Mouse (Mus musculus) kidney, embryonic 14.5 days (tissue): ENCODE results near the gene Ptch1. TPM values are rescaled to one million over a fixed set of nuclear protein-coding genes. Genes with fewer than 3 reads are reported as not detected.

ENCODE experiments used
- ATAC-seq: fragments of 200-750 bp; cut with Nextera tagmentation; 2 replicates; pipeline ENCODE4 v1.8.0; 2017; ENCODE audit warnings: moderate number of reproducible peaks, mild to moderate bottlenecking, moderate TSS enrichment, moderate library complexity; ENCODE audit not compliant: low FRiP score, low TSS enrichment
- H3K27ac ChIP-seq: fragments of 300-500 bp; sonication (generic); 2 replicates; pipeline ENCODE4 v1.5.1; 2014; ENCODE audit warnings: low read depth, mild to moderate bottlenecking, low read length, moderate library complexity, mixed read lengths
- H3K27me3 ChIP-seq: fragments of 300-500 bp; sonication (generic); 2 replicates; pipeline ENCODE4 v1.6.1; 2014; ENCODE audit warnings: mild to moderate bottlenecking, low read length; ENCODE audit not compliant: control insufficient read depth, insufficient read depth
- H3K36me3 ChIP-seq: fragments of 300-500 bp; sonication (generic); 2 replicates; pipeline ENCODE4 v1.6.1; 2014; ENCODE audit warnings: low read length, mixed read lengths; ENCODE audit not compliant: control insufficient read depth, insufficient read depth
- H3K4me1 ChIP-seq: fragments of 300-500 bp; sonication (generic); 2 replicates; pipeline ENCODE4 v1.6.1; 2014; ENCODE audit warnings: low read length, mixed read lengths; ENCODE audit not compliant: control insufficient read depth, insufficient read depth
- H3K4me2 ChIP-seq: fragments of 300-500 bp; sonication (generic); replicated peaks from 2 replicates; pipeline ENCODE4 v1.6.1; 2014; ENCODE audit warnings: low read depth, mild to moderate bottlenecking, low read length
- H3K4me3 ChIP-seq: fragments of 300-500 bp; sonication (generic); 2 replicates; pipeline ENCODE4 v1.5.1; 2014; ENCODE audit warnings: mild to moderate bottlenecking, low read length
- H3K9ac ChIP-seq: fragments of 300-500 bp; sonication (generic); 2 replicates; pipeline ENCODE4 v1.6.1; 2014; ENCODE audit warnings: low read depth, mild to moderate bottlenecking, low read length, moderate library complexity
- H3K9me3 ChIP-seq: fragments of 300-500 bp; sonication (generic); 2 replicates; pipeline ENCODE4 v1.6.1; 2016; ENCODE audit warnings: low read length; ENCODE audit not compliant: control insufficient read depth
- WGBS: fragments of 180-500 bp; shearing (Covaris S2); extraction: QIAGEN DNeasy Blood & Tissue Kit; methylation state at CpG from one replicate; pipeline ENCODE4 v1.1.7; 2014; 5-methylcytosine and 5-hydroxymethylcytosine counted together
- polyA plus RNA-seq: library from polyadenylated mRNA; unstranded; fragments of >200 nt; fragmentation: Nextera tagmentation; extraction: Ambion mirVana; gene quantifications from 2 replicates; pipeline ENCODE4 v1.2.1, GENCODE M21; 2014

The Ptch1 gene
- polyA plus RNA-seq, 1 experiment from 2014 or later: 28.2 TPM

- Histone ChIP-seq H3K27ac (peak overlapping the region; percentile 57), H3K36me3 (no peaks in the 10 kb centered on the region), H3K9ac (peak overlapping the region; percentile 78), H3K4me3 (peak overlapping the region; percentile 70), H3K4me1 (peaks cover 20% of the 10 kb centered on the region), H3K27me3 (peaks cover 21% of the 10 kb centered on the region), H3K4me2 (peak overlapping the region; percentile 100), H3K9me3 (no peaks in the 10 kb centered on the region)
- under 1% methylated on average over 67 of the region's 67 CpGs for WGBS
- ATAC-seq: 0 out of 2 replicates have a peak, but pooled peaks have one; percentile 33
Observed at GRCm38 (mm10) chr13:63572453-63573255, 744 bp downstream of the Ptch1 start.

DNA sequence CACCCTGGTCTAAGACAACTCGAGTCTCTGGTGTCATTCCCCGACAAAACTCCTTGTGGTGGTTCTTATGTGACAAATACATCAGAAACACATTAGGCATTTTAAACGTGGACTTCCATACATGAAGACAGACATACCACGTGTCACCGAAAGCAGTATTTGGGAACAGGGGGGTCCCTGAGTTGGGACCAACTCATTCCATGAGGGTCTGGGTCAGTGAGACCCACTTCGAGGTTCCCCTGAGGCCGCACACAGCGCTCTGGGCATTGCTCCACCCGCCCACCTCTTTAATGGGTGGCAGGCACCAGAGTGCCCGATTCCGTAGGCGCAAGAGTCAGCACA, 1.3 kb downstream of the Ptch1 start:
- WGBS: 2% methylated on average over 12 of the region's 12 CpGs
- H3K9me3 ChIP-seq: no peaks in the 10 kb centered on the region
- peak overlapping the region; percentile 78 for H3K9ac ChIP-seq
- H3K4me3 ChIP-seq: peak overlapping the region; percentile 70
- no peaks in the 10 kb centered on the region for H3K36me3 ChIP-seq
- peaks cover 21% of the 10 kb centered on the region for H3K27me3 ChIP-seq
- no peak overlapping the region; the same call in 1 of the 2 replicates for H3K27ac ChIP-seq
- H3K4me1 ChIP-seq: peaks cover 20% of the 10 kb centered on the region
- no peak for ATAC-seq
- H3K4me2 ChIP-seq: peak overlapping the region; percentile 100

- no peaks in the 10 kb centered on the region for H3K36me3 ChIP-seq
- no peak for ATAC-seq
- no peak overlapping the region for H3K4me2 ChIP-seq
- no peaks in the 10 kb centered on the region for H3K9me3 ChIP-seq
- peaks cover 20% of the 10 kb centered on the region for H3K4me1 ChIP-seq
- H3K27ac ChIP-seq: no peak overlapping the region
- H3K27me3 ChIP-seq: peaks cover 21% of the 10 kb centered on the region
- no peak overlapping the region for H3K4me3 ChIP-seq
- H3K9ac ChIP-seq: no peak overlapping the region
Observed at GRCm38 (mm10) chr13:63570456-63570855, 2.9 kb downstream of the Ptch1 start.

GRCm38 (mm10) chr13:63569396-63569756, 4.0 kb downstream of the Ptch1 start:
- Histone ChIP-seq H3K27me3 (peaks cover 21% of the 10 kb centered on the region), H3K4me1 (peaks cover 20% of the 10 kb centered on the region)
- ATAC-seq: no peak

DNA sequence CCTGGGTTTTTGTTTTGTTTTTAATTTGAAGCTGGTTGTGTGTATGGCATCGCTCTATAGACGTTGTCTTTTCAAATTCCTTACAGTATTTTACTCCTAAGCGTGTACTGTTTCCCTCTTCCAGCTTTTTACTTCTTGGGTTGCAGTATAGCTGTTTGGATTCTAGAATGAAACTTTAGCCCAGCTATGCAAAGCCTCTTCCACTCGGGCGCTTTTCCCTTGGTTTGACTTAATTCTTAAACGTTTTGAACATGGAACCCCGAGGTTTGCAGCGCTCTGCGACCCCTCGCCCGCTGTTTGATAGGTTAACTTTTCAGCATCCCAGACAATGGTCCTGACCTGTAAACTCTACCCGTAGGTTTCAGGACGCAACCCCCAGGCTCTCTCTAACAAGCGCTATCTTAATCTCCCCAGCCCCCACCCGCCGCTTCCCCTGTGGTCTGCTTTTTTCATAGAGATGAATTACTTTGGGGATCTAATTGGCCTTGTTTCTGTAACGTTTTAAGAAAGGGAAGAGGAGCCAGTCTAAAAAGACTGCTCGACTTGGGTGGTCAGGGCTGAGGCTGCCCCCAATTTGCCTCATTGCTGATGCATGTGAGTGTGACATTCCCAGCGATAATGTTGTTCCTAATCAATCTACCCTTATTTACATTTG, 4.5 kb downstream of the Ptch1 start:
- H3K4me3 ChIP-seq: peak overlapping the region; percentile 83
- H3K27me3 ChIP-seq: peaks cover 21% of the 10 kb centered on the region
- peak overlapping the region; percentile 38; the same call in 1 of the 2 replicates for H3K27ac ChIP-seq
- peak overlapping the region; percentile 32; the same call in 1 of the 2 replicates for H3K9ac ChIP-seq
- H3K36me3 ChIP-seq: no peaks in the 10 kb centered on the region
- H3K4me2 ChIP-seq: peak overlapping the region; percentile 86
- H3K4me1 ChIP-seq: peaks cover 20% of the 10 kb centered on the region
- ATAC-seq: no peak
- WGBS: 5% methylated on average over 19 of the region's 19 CpGs
- H3K9me3 ChIP-seq: no peaks in the 10 kb centered on the region

More at GRCm38 (mm10) chr13:63569396-63569756, 4.0 kb downstream of the Ptch1 start:
- Histone ChIP-seq H3K4me2 (peak overlapping the region; percentile 86; the same call in 1 of the 2 replicates), H3K4me3 (no peak overlapping the region), H3K27ac (no peak overlapping the region; the same call in 1 of the 2 replicates), H3K9me3 (no peaks in the 10 kb centered on the region), H3K36me3 (no peaks in the 10 kb centered on the region), H3K9ac (peak overlapping the region; percentile 31; the same call in 1 of the 2 replicates)
- 29% methylated on average over 5 of the region's 5 CpGs for WGBS

GRCm38 (mm10) chr13:63568306-63568705, 5.1 kb downstream of the Ptch1 start:
- H3K9ac ChIP-seq: peak overlapping the region; percentile 65
- no peak for ATAC-seq
- peaks cover 21% of the 10 kb centered on the region for H3K27me3 ChIP-seq
- peak overlapping the region; percentile 83 for H3K4me3 ChIP-seq
- no peaks in the 10 kb centered on the region for H3K9me3 ChIP-seq
- peak overlapping the region; percentile 86 for H3K4me2 ChIP-seq
- WGBS: under 1% methylated on average over 14 of the region's 14 CpGs
- peaks cover 20% of the 10 kb centered on the region for H3K4me1 ChIP-seq
- peak overlapping the region; percentile 100 for H3K27ac ChIP-seq
- H3K36me3 ChIP-seq: no peaks in the 10 kb centered on the region

DNA sequence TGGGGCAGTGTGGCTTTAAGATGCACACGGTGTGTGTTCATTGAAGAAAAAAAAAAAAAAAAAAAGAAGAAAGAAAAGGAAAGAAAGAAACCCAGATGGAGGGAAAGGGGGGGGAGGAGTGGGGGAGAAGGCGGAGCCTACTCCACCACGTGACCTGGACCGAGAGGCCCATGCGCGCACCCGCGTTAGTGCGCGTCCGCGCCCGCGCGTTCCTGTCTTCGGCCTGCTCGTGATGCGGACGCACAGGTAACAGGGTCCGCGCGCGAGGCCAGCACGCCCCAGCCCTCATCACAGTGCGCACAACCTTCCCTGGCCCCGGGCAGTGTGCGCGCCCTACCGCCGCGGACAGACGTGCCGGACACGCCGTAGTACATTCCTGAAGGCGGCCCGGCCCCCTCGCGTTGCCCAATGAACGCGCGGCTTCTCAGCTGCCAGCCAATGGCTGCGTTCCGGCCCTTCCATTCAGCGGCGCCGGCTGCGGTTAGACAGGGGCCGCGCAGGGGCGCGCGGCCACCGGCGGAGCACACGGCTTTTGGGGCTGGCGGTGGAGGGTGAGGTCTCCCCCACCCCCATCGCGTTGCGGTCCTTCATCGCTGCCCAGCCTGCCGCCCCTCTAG, 5.6 kb downstream of the Ptch1 start:
- H3K4me2 ChIP-seq: peak overlapping the region; percentile 86
- peaks cover 20% of the 10 kb centered on the region for H3K27me3 ChIP-seq
- peak overlapping the region; percentile 65 for H3K9ac ChIP-seq
- peaks cover 20% of the 10 kb centered on the region for H3K4me1 ChIP-seq
- ATAC-seq: peak; percentile 88
- no peaks in the 10 kb centered on the region for H3K9me3 ChIP-seq
- WGBS: under 1% methylated on average over 61 of the region's 62 CpGs
- no peaks in the 10 kb centered on the region for H3K36me3 ChIP-seq
- peak overlapping the region; percentile 100 for H3K27ac ChIP-seq
- peak overlapping the region; percentile 83 for H3K4me3 ChIP-seq

GRCm38 (mm10) chr13:63566018-63567015, 7.1 kb downstream of the Ptch1 start:
- peak overlapping the region; percentile 99 for H3K9ac ChIP-seq
- under 1% methylated on average over 46 of the region's 46 CpGs for WGBS
- peak overlapping the region; percentile 86 for H3K4me2 ChIP-seq
- H3K9me3 ChIP-seq: no peaks in the 10 kb centered on the region
- H3K4me3 ChIP-seq: peak overlapping the region; percentile 83
- H3K36me3 ChIP-seq: no peaks in the 10 kb centered on the region
- ATAC-seq: peak; percentile 65
- peak overlapping the region; percentile 100 for H3K27ac ChIP-seq
- H3K4me1 ChIP-seq: peaks cover 22% of the 10 kb centered on the region; the same call in 1 of the 2 replicates
- peaks cover 9% of the 10 kb centered on the region; the same call in 1 of the 2 replicates for H3K27me3 ChIP-seq
